Mouse (Mus musculus): Measurements from ENCODE around the gene Hist1h2bh. TPM values are rescaled to one million over a fixed set of nuclear protein-coding genes. Genes with fewer than 3 reads are reported as not detected.
A peak's percentile ranks its signal among the peaks of the same experiment; 100 is the strongest.

Gene Hist1h2bh
- total RNA-seq, 2 experiments from 2014 or later: 0.61 TPM

DNA sequence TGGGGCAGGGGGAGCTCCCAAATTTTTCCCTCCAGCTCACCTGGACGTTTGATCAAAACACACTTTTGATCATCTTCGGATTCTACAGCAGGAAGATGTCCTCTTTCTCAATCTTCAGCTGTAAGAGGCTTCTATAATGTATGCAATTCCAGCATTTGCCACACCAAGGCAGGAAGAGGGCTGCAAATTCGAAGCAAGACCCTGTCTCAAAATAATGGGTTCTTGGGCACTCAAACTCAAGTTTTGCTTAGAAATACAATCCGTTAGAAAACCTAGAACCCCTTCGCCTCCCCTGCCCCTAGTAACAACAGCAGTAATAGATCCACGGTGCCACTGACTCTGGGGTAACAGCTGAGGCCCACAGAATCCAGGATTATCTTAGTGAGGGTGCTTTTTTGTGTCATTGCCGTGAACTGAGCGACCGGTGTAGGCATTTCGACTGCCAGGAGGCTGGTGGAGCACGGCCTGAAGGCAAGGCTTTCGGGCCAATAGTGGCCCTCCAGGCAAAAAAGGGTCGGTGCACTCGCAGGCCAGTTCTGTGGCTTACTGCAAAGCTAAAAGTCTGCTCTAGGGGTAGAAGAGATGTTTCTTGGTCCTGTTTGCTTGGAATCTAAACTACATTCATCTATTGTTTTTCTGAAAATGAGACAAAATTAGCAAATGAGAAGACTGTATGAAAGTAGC is 37.4 kb downstream of the Hist1h2bh start:
- H3K4me3 ChIP-seq: no peak overlapping the region
- no peak for DNase-seq (ENCODE audit: extremely low spot score in 1 of 2, low spot score in 2 of 2)
- no peak overlapping the region for H3K27ac ChIP-seq
- intact Hi-C loops (cut with DNase I): no loop called here
- no peak; the same call in 1 of the 2 replicates for TF ChIP-seq CTCF (IDR thresholded peaks at IDR 0.05)

- no peak for TF ChIP-seq CTCF (IDR thresholded peaks at IDR 0.05)
- Histone ChIP-seq H3K4me3 (no peak overlapping the region), H3K27ac (no peak overlapping the region)
- peak; percentile 53 to 63 for DNase-seq (ENCODE audit: extremely low spot score in 1 of 2, low spot score in 2 of 2)
- intact Hi-C loops (cut with DNase I): loop anchor here (5.0 kb wide), 1 partner anchor 51 kb away; no protein-coding TSS in a partner anchor
These were observed 39.4 kb downstream of the Hist1h2bh start for GRCm38 (mm10) chr13:23503797-23504196.

DNA sequence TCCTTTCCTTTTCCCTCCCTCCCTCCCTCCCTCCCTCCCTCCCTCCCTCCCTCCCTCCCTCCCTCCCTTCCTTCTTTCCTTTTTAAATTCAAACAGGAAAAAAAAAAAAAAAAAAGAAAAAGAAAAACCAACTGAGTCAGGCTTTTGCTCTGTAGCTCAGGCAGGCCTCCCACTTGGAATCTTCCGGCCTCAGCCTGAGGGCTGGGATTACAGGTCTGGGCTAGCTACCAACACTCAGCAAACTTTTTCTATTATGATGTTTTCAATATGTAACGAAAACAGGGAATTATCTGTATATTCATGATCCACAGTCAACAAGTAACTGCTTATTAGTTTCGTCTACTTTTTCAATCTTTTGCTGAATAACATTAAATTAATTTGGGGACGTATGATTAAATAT is 40.3 kb downstream of the Hist1h2bh start:
- Histone ChIP-seq H3K4me3 (no peak overlapping the region), H3K27ac (no peak overlapping the region)
- DNase-seq (ENCODE audit: extremely low spot score in 1 of 2, low spot score in 2 of 2): no peak
- TF ChIP-seq CTCF (IDR thresholded peaks at IDR 0.05): no peak
- intact Hi-C loops (cut with DNase I): loop anchor here (5.0 kb wide), 1 partner anchor 51 kb away; no protein-coding TSS in a partner anchor

DNA sequence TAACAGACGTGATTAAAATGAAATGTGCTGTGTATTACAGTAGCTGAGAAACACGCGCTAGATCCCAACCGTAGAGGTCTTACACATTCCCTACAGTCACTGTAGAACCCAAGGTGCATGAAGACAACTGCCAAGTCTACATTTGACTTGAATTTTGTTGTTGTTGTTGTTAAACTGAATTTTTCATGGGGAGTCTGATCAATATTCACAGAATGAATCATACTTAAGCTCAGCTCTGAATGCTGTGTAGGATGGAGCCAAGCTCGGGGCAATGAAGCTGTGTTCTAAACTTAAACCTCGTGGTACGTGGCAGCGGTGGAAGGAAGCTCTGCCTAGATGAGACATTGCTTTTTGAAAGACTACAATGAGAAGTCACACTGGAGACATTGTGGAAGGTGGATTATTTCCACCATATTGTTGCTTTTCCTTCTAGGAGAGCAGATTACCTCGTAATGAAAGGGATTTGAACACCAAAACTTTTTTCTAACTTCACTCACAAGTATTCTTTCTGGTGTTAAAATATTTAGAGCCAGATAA is 41.1 kb downstream of the Hist1h2bh start:
- intact Hi-C loops (cut with DNase I): loop anchor here (5.0 kb wide), 1 partner anchor 50 kb away; no protein-coding TSS in a partner anchor
- H3K27ac ChIP-seq: no peak overlapping the region

GRCm38 (mm10) chr13:23501511-23501910 is 41.7 kb downstream of the Hist1h2bh start:
- no peak overlapping the region for H3K4me3 ChIP-seq
- no peak overlapping the region for H3K27ac ChIP-seq
- no peak for DNase-seq (ENCODE audit: extremely low spot score in 1 of 2, low spot score in 2 of 2)
- TF ChIP-seq CTCF (IDR thresholded peaks at IDR 0.05): no peak
- intact Hi-C loops (cut with DNase I): loop anchor here (2.0 to 5.0 kb wide), 2 partner anchors 15 to 49 kb away; no protein-coding TSS in a partner anchor

More for the DNA sequence above, 41.1 kb downstream of the Hist1h2bh start:
- TF ChIP-seq CTCF (IDR thresholded peaks at IDR 0.05): no peak
- DNase-seq (ENCODE audit: extremely low spot score in 1 of 2, low spot score in 2 of 2): no peak
- no peak overlapping the region for H3K4me3 ChIP-seq

GRCm38 (mm10) chr13:23500424-23501200 is 42.6 kb downstream of the Hist1h2bh start:
- peak; percentile 79 to 85 for DNase-seq (ENCODE audit: extremely low spot score in 1 of 2, low spot score in 2 of 2)
- TF ChIP-seq CTCF (IDR thresholded peaks at IDR 0.05): no peak
- H3K4me3 ChIP-seq: no peak overlapping the region
- intact Hi-C loops (cut with DNase I): loop anchor here (2.0 to 5.0 kb wide), 2 partner anchors 16 to 48 kb away; no protein-coding TSS in a partner anchor
- no peak overlapping the region for H3K27ac ChIP-seq

DNA sequence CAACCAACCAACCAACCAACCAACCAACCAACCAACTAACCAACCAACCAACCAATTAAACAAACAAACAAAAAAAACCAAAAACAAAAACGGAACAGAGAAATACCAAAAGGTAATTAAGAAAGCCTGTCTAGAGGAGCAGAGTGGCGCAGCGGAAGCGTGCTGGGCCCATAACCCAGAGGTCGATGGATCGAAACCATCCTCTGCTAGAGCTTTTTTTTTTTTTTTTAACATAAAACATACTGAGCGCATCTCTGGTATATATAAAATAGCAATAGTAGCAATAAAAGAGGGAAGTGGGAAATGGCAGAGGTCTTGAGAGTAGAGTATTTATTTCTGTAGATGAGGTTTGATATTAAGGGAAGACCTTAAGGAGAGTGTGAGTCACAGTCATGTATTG is 43.2 kb downstream of the Hist1h2bh start:
- DNase-seq (ENCODE audit: extremely low spot score in 1 of 2, low spot score in 2 of 2): no peak
- intact Hi-C loops (cut with DNase I): loop anchor here (2.0 to 5.0 kb wide), 2 partner anchors 17 to 48 kb away; no protein-coding TSS in a partner anchor
- no peak for TF ChIP-seq CTCF (IDR thresholded peaks at IDR 0.05)

DNA sequence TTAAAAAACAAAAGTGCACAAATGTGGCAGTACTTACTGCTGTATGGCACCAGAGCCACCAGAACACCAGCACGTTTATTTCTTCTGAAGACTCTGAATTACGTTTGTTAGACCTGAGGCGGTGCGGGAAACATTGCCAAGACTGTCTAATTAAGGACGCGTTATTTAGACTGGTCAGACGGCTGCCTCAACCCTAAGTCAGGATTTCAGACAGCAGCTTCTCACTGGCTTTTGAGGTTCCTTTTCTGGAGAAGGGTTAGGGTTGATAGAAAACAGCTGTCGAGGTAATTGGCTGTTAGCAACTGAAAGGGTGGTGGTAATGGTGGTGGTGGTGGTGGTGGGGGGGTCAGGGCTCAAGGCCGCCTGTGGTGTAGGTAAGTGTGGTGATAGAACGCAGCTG is 44.5 kb downstream of the Hist1h2bh start:
- no peak for TF ChIP-seq CTCF (IDR thresholded peaks at IDR 0.05)
- H3K4me3 ChIP-seq: peak overlapping the region; percentile 31; the same call in 1 of the 2 replicates
- no peak overlapping the region for H3K27ac ChIP-seq
- intact Hi-C loops (cut with DNase I): no loop called here
- no peak for DNase-seq (ENCODE audit: extremely low spot score in 1 of 2, low spot score in 2 of 2)

More for the DNA sequence above, 43.2 kb downstream of the Hist1h2bh start:
- Histone ChIP-seq H3K4me3 (no peak overlapping the region), H3K27ac (no peak overlapping the region)

DNA sequence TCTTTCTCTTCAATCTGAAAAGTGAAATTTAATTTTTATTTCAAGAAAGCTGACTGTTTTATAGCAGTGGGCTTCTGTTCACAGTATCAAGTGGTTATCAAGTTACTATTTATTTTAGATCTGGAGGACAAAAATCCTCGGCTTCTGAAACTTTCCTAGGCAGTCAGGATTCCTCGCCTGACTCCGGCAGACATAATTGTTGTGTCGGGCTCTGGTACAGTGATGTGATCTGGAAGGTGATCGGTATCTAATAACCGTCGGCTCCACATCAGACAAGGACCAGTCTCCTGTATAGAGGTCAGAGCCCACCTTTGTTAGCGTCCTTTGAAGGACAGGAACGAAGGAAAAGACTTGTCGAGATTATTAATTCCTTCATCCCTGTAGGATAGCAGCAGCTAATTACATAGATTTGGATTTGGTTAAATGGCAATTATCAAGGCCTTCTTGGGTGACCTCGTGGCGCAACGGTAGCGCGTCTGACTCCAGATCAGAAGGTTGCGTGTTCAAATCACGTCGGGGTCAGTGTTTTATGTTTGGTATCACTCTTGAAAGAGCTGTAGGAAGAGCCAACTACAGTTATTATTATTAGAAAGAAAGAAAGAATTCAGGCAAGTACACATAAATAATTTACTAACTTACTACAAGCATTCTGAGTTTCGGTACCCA is 45.4 kb downstream of the Hist1h2bh start:
- intact Hi-C loops (cut with DNase I): no loop called here
- DNase-seq (ENCODE audit: extremely low spot score in 1 of 2, low spot score in 2 of 2): peak; percentile 49
- peak overlapping the region; percentile 31; the same call in 1 of the 2 replicates for H3K4me3 ChIP-seq

DNA sequence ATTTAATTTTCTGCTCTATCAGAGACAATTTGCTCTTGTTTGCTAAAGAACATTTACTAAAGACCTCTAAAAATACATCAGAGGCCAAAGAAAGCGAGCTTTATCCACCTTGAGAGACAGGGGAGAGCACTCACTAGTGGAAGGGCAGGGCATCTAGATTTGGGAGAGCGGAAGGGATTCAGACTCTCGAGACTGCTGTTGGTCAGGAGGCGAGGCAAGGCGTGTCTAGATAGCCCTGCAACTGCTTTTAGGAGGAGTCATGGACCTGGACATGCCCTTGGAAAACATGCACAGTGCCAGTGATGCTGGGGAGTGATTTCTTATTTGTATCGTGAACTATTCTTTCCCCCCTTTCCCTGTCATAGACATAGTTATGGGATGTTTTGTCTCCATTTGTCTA is 47.7 kb downstream of the Hist1h2bh start:
- intact Hi-C loops (cut with DNase I): no loop called here
- no peak overlapping the region for H3K4me3 ChIP-seq
- no peak for TF ChIP-seq CTCF (IDR thresholded peaks at IDR 0.05)
- H3K27ac ChIP-seq: no peak overlapping the region
- DNase-seq (ENCODE audit: extremely low spot score in 1 of 2, low spot score in 2 of 2): no peak

More for the DNA sequence above, 45.4 kb downstream of the Hist1h2bh start:
- TF ChIP-seq CTCF (IDR thresholded peaks at IDR 0.05): no peak
- H3K27ac ChIP-seq: no peak overlapping the region

DNA sequence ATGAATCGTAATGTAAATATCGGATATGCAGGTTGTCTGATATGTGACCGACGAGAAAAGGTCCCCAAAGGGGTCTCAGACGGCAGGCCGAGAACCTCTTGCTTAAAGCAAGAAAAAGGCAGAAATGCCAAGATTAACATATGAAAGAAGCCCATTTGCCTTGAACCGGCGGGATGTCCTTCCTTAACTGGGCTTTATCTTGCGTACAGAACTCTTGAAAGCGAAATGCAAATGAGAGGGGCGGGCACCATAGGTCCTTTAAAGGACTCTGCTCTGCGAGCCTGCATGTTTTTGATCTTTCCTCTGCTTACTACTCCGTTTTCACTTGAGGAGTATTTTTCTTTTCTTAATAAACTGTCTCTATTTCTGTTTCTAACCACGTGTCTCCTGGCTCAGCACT is 51.2 kb downstream of the Hist1h2bh start:
- H3K4me3 ChIP-seq: no peak overlapping the region
- DNase-seq (ENCODE audit: extremely low spot score in 1 of 2, low spot score in 2 of 2): no peak
- intact Hi-C loops (cut with DNase I): no loop called here
- TF ChIP-seq CTCF (IDR thresholded peaks at IDR 0.05): no peak
- no peak overlapping the region for H3K27ac ChIP-seq

Small RNA genes within 50 kb of the gene (microRNA-seq; reads per million reads assigned to microRNA genes)
- 0 reads per million in 2 experiments for gene Gm44297
- gene Gm44359: 0 reads per million in 2 experiments
- 0 to 0.24 reads per million in 2 experiments for gene Gm44394
- gene n-TStga1: 0 reads per million in 2 experiments

Other genes starting within 250 kb of the Hist1h2bh start
- 10 to 100 TPM; 29.8 to 33.3 TPM for gene Zfp322a, start 174.2 kb downstream of the Hist1h2bh start, total RNA-seq (2021)
- gene Abt1, start 119.5 kb downstream of the Hist1h2bh start, total RNA-seq (2021): 1 to 10 TPM; 8.9 to 9.8 TPM
- not detected for gene Btn1a1, start 77.5 kb downstream of the Hist1h2bh start, total RNA-seq (2021)
- gene Btn2a2, start 54.5 kb downstream of the Hist1h2bh start, total RNA-seq (2021): 1 to 10 TPM in 1 of 2 experiments, under 1 TPM in 1; 0.65 to 1.4 TPM
- gene Hist1h4h, start 12.3 kb downstream of the Hist1h2bh start, total RNA-seq (2021): 100 to 1,000 TPM; 289 to 340 TPM
- gene Hist1h2af, start 9.5 kb downstream of the Hist1h2bh start, total RNA-seq (2021): 1 to 10 TPM; 2.4 to 4.4 TPM
- gene Hist1h3g, start 8.0 kb downstream of the Hist1h2bh start, total RNA-seq (2021): 1 to 10 TPM; 2.6 to 5.1 TPM
- gene Hist1h3f, start 660 bp upstream of the Hist1h2bh start, total RNA-seq (2021): 10 to 100 TPM; 12.9 to 15.5 TPM
- gene Hist1h4f, start 8.3 kb upstream of the Hist1h2bh start, total RNA-seq (2021): 100 to 1,000 TPM; 161 to 177 TPM
- gene Hist1h1d, start 9.9 kb upstream of the Hist1h2bh start, total RNA-seq (2021): 1 to 10 TPM; 3.5 TPM
- gene Hist1h3e, start 19.0 kb upstream of the Hist1h2bh start, total RNA-seq (2021): 10 to 100 TPM; 40.1 to 50.4 TPM
- 1 to 10 TPM; 2.4 to 5.0 TPM for gene Hist1h2ae, start 27.8 kb upstream of the Hist1h2bh start, total RNA-seq (2021)
- gene Hist1h2bg, start 28.0 kb upstream of the Hist1h2bh start, total RNA-seq (2021): 10 to 100 TPM; 68.0 to 71.2 TPM
- gene Hist1h2bf, start 30.8 kb upstream of the Hist1h2bh start, total RNA-seq (2021): 10 to 100 TPM; 19.7 to 24.1 TPM
- 1 to 10 TPM; 3.8 to 9.0 TPM for gene Hist1h2ad, start 31.0 kb upstream of the Hist1h2bh start, total RNA-seq (2021)
- 1 to 10 TPM; 6.9 to 9.9 TPM for gene Hist1h3d, start 32.4 kb upstream of the Hist1h2bh start, total RNA-seq (2021)
- 100 to 1,000 TPM; 141 to 157 TPM for gene Hist1h4d, start 38.2 kb upstream of the Hist1h2bh start, total RNA-seq (2021)
- gene Hist1h2be, start 77.7 kb upstream of the Hist1h2bh start, total RNA-seq (2021): 1 to 10 TPM; 5.4 to 7.9 TPM
- gene Hist1h1e, start 79.2 kb upstream of the Hist1h2bh start, total RNA-seq (2021): 10 to 100 TPM; 53.2 to 57.3 TPM
- 1 to 10 TPM; 2.1 to 2.7 TPM for gene Hist1h2ac, start 140.6 kb upstream of the Hist1h2bh start, total RNA-seq (2021)
- gene Hist1h2bc, start 140.8 kb upstream of the Hist1h2bh start, total RNA-seq (2021): 10 to 100 TPM; 27.0 to 29.1 TPM
- gene Hist1h1t, start 152.4 kb upstream of the Hist1h2bh start, total RNA-seq (2021): not detected
- gene Hist1h4c, start 155.1 kb upstream of the Hist1h2bh start, total RNA-seq (2021): 100 to 1,000 TPM; 103 TPM
- gene Hfe, start 167.5 kb upstream of the Hist1h2bh start, total RNA-seq (2021): 1 to 10 TPM; 2.4 to 3.1 TPM
- gene Hist1h1c, start 195.4 kb upstream of the Hist1h2bh start, total RNA-seq (2021): 10 to 100 TPM; 53.4 to 53.7 TPM
- 1 to 10 TPM; 1.0 to 1.3 TPM for gene Hist1h3c, start 202.2 kb upstream of the Hist1h2bh start, total RNA-seq (2021)
- gene Hist1h2bb, start 203.3 kb upstream of the Hist1h2bh start, total RNA-seq (2021): 10 to 100 TPM; 12.3 to 19.0 TPM
- 10 to 100 TPM; 19.9 to 21.0 TPM for gene Hist1h2ab, start 207.7 kb upstream of the Hist1h2bh start, total RNA-seq (2021)
- gene Hist1h3b, start 208.9 kb upstream of the Hist1h2bh start, total RNA-seq (2021): 1 to 10 TPM; 6.6 to 7.5 TPM
- 10 to 100 TPM; 62.5 to 93.5 TPM for gene Hist1h4b, start 213.6 kb upstream of the Hist1h2bh start, total RNA-seq (2021)
- gene Hist1h4a, start 217.8 kb upstream of the Hist1h2bh start, total RNA-seq (2021): 10 to 100 TPM; 53.1 to 70.3 TPM
- gene Hist1h3a, start 219.0 kb upstream of the Hist1h2bh start, total RNA-seq (2021): 10 to 100 TPM; 31.1 to 37.0 TPM
- gene Hist1h1a, start 220.3 kb upstream of the Hist1h2bh start, total RNA-seq (2021): 10 to 100 TPM; 21.6 to 22.6 TPM
- gene Trim38, start 226.5 kb upstream of the Hist1h2bh start, total RNA-seq (2021): not detected

All from left cerebral cortex, adult 2 months (tissue).